Mouse (Mus musculus) MEL-GATA-1-ER (cell line): ENCODE data around the gene Cnot11.
"Not testable (repeated sequence)": the region's sequence is repeated elsewhere in the genome, so short reads cannot be mapped to it uniquely, and the experiment has no call there.

Experiments
- DNase-seq: peaks from one replicate; pipeline ENCODE4 v3.0.0-alpha.2; 2012; ENCODE audit warnings: low read depth; ENCODE audit errors: extremely low read depth

The Cnot11 gene

GRCm38 (mm10) chr1:39578446-39578845 is 43.7 kb downstream of the Cnot11 start:
- no peak for DNase-seq

GRCm38 (mm10) chr1:39579139-39579538 is 44.3 kb downstream of the Cnot11 start:
- no peak for DNase-seq

- DNase-seq = no peak
Measured at GRCm38 (mm10) chr1:39581215-39581614, 46.4 kb downstream of the Cnot11 start.

GRCm38 (mm10) chr1:39583173-39583572 is 48.4 kb downstream of the Cnot11 start:
- no peak for DNase-seq

- DNase-seq = no peak
Measured at GRCm38 (mm10) chr1:39585416-39585815, 50.6 kb downstream of the Cnot11 start.

- DNase-seq = no peak
Measured at GRCm38 (mm10) chr1:39590193-39590592, 55.4 kb downstream of the Cnot11 start.

- DNase-seq = not testable (repeated sequence)
Measured at GRCm38 (mm10) chr1:39591557-39591956, 56.8 kb downstream of the Cnot11 start.

- DNase-seq = no peak
Measured at GRCm38 (mm10) chr1:39592090-39592489, 57.3 kb downstream of the Cnot11 start.

GRCm38 (mm10) chr1:39593836-39594235 is 59.0 kb downstream of the Cnot11 start:
- no peak for DNase-seq
